Mouse (Mus musculus) frontal cortex, adult 2 months (tissue): ENCODE results near the gene Scgb2b7. TPM values are rescaled to one million over a fixed set of nuclear protein-coding genes. Genes with fewer than 3 reads are reported as not detected.
"Not testable (repeated sequence)": the region's sequence is repeated elsewhere in the genome, so short reads cannot be mapped to it uniquely, and the experiment has no call there.

Experiments
- DNase-seq, 2 experiments: peaks; one replicate each; pipeline ENCODE4 v3.0.0; 2022; ENCODE audit warnings: low spot score in 1 of 2; ENCODE audit errors: extremely low spot score in 1 of 2
- polyA plus RNA-seq: library from polyadenylated mRNA; depleted of rRNA; stranded (reverse); fragments of >200 nt; gene quantifications from 2 replicates; pipeline ENCODE4 v1.2.3, GENCODE M21; 2012; rRNA removed

Scgb2b7 gene
- not detected in 2 replicates for polyA plus RNA-seq

GRCm38 (mm10) chr7:31705657-31706056 lies at the start of gene Scgb2b7:
TSS of gene Scgb2b7 (minus strand) at chr7:31705757.
- not testable (repeated sequence) for DNase-seq

GRCm38 (mm10) chr7:31712365-31712764 lies 6.8 kb upstream of the Scgb2b7 start, which contains the start of gene Scgb1b7:
TSS of gene Scgb1b7 (plus strand) at chr7:31712665.
- not testable (repeated sequence) for DNase-seq

Other genes with a start within 250 kb of the Scgb2b7 start
- not detected in 2 replicates for gene Scgb1b7, start 6.9 kb upstream of the Scgb2b7 start, polyA plus RNA-seq